Mouse (Mus musculus) E14TG2a.4 (cell line): ENCODE measurements around the gene Ormdl3.

Source experiments
- CTCF ChIP-seq: conservative IDR thresholded peaks from 2 replicates; pipeline ENCODE4 v1.5.1; 2014; ENCODE audit warnings: low read length
- POU5F1 ChIP-seq: IDR thresholded peaks from 2 replicates; pipeline ENCODE4 v1.6.1; 2014; ENCODE audit warnings: low read length, borderline replicate concordance

GRCm38 (mm10) chr11:98540319-98540718 is 46.8 kb downstream of the Ormdl3 start:
- peak; percentile 85 for TF ChIP-seq CTCF
- TF ChIP-seq POU5F1 = no peak
